Comparison of ENCODE assay signal across 14 mouse cellular contexts in the genomic region with DNA sequence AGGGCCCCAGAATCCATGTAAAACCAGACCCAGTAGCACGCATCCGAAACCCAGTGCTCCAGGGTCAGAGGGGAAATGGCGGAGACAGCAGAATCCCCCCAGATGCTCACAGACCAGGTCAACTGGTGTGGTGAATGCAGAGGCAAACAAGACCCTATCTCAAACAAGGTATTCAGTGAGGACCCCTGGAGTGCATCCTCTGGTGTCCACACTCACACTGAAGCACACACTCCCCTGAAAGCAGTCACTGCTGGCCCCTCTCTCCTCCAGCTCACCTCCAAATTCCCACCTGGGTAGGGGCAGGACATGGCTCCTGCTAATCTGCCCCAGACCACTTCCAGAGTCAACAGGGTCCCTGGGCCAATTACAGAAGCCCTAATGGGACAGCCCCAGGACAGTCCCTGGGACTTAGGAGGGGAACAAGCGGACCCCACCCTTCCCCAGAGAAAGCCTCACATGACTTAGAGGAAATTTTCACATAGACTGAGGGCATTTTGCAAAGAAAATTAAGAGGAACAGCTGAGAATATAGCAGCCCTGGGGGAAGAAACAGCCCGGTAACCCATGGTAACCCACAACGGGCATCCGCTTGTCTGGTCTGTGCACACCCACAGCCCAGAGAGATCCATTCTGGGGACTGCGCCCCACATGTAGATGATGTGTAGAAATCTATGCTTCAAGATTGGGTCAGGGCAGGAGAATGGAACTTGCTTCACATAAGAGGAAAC. TPM values are rescaled to one million over a fixed set of nuclear protein-coding genes. Genes with fewer than 3 reads are reported as not detected.
DNase-seq lines count a peak whose midpoint lies in the region; ATAC-seq lines count a peak whose summit lies in the region.
"Had no signal": no experiment of that assay in that cellular context is flagged by ENCODE, and none has a peak within 500 bp of the region (broad histone marks: within the 10 kb centered on the region; RNA-seq: fewer than 3 reads in every experiment).

No protein-coding gene starts in this region.

- H3K9ac ChIP-seq in midbrain, embryonic 16.5 days (ENCODE audit: low read depth, low read length) = no peak overlapping the region
- H3K9ac ChIP-seq: heart, embryonic 12.5 days had no signal

- no peak overlapping the region for H3K4me3 ChIP-seq in limb, embryonic 10.5 days
- H3K4me3 ChIP-seq in midbrain, embryonic 16.5 days (ENCODE audit: low read depth, low read length) = no peak overlapping the region
- H3K4me3 ChIP-seq: forebrain, embryonic 10.5 days; heart, embryonic 12.5 days had no signal

- no peak for ATAC-seq in midbrain, embryonic 16.5 days
- ATAC-seq: intestine, postnatal 0 days had no signal

- peaks cover 67% of the 10 kb centered on the region for H3K36me3 ChIP-seq in limb, embryonic 10.5 days
- peaks cover 2% of the 10 kb centered on the region; the same call in 1 of the 2 replicates for H3K36me3 ChIP-seq in midbrain, embryonic 16.5 days (ENCODE audit: control insufficient read depth, insufficient read depth, low read length)

- peak; percentile 34 for DNase-seq in cerebellum, adult 9-10 months
- no peak for DNase-seq in cerebellum, postnatal 10 days
- DNase-seq in spleen, adult 18-20 months = peak; percentile 14 to 31
- no peak for DNase-seq in spleen, postnatal 10 days (ENCODE audit: low spot score in 2 of 2)
- DNase-seq in limb, embryonic 10.5 days (ENCODE audit: low spot score) = no peak
- DNase-seq in monocyte, adult 2 months (ENCODE audit: low read depth in 1 of 2, low spot score in 2 of 2) = peak; percentile 45 to 48
- DNase-seq in layer of hippocampus, postnatal 14 days (ENCODE audit: low spot score in 2 of 2) = no peak
- DNase-seq: kidney, postnatal 4 days; lung, postnatal 14 days; thymus, postnatal 25 days had no signal

- peaks cover 56% of the 10 kb centered on the region for H3K4me1 ChIP-seq in limb, embryonic 10.5 days
- H3K4me1 ChIP-seq in midbrain, embryonic 16.5 days (ENCODE audit: control insufficient read depth, insufficient read depth, low read length) = no peaks in the 10 kb centered on the region

- H3K4me2 ChIP-seq in midbrain, embryonic 16.5 days (ENCODE audit: low read length) = no peak overlapping the region
- H3K4me2 ChIP-seq: heart, embryonic 12.5 days had no signal

- H3K27ac ChIP-seq in limb, embryonic 10.5 days = peak overlapping the region; percentile 11; the same call in 1 of the 2 replicates
- no peak overlapping the region for H3K27ac ChIP-seq in midbrain, embryonic 16.5 days (ENCODE audit: low read length)
- H3K27ac ChIP-seq: forebrain, embryonic 10.5 days had no signal

- H3K9me3 ChIP-seq in limb, embryonic 10.5 days (replicated peaks) = no peaks in the 10 kb centered on the region
- H3K9me3 ChIP-seq in midbrain, embryonic 16.5 days (replicated peaks; ENCODE audit: control insufficient read depth, low read length, poor library complexity, severe bottlenecking) = no peaks in the 10 kb centered on the region
- H3K9me3 ChIP-seq: forebrain, embryonic 10.5 days; heart, embryonic 12.5 days had no signal

- WGBS in limb, embryonic 10.5 days = 95% methylated on average over 8 of the region's 8 CpGs
- WGBS in midbrain, embryonic 16.5 days = 89% methylated on average over 8 of the region's 8 CpGs

- no peaks in the 10 kb centered on the region for H3K27me3 ChIP-seq in limb, embryonic 10.5 days (ENCODE audit: low read depth, poor library complexity, severe bottlenecking)
- H3K27me3 ChIP-seq in midbrain, embryonic 16.5 days (ENCODE audit: control insufficient read depth, insufficient read depth, low read depth, low read length) = no peaks in the 10 kb centered on the region

RNA-seq across cellular contexts. Expression of a gene that starts 46.3 kb away (rescaled TPM):
- polyA plus RNA-seq in limb, embryonic 10.5 days (2016; fragmentation: Nextera tagmentation; extraction: Ambion mirVana) = 43.0 and 47.9 TPM in 2 replicates
- 100 to 1,000 TPM; 137 to 160 TPM for total RNA-seq in layer of hippocampus, postnatal 14 days (2021)
- 156 and 158 TPM in 2 replicates for polyA plus RNA-seq in midbrain, embryonic 16.5 days (2015; fragmentation: Nextera tagmentation; extraction: Ambion mirVana)

RNA-seq across cellular contexts. Expression of a gene that starts 53.1 kb away (rescaled TPM):
- polyA plus RNA-seq in limb, embryonic 10.5 days (2016; fragmentation: Nextera tagmentation; extraction: Ambion mirVana) = 22.8 and 31.1 TPM in 2 replicates
- 10 to 100 TPM; 36.6 to 41.0 TPM for total RNA-seq in layer of hippocampus, postnatal 14 days (2021)
- 88.8 and 94.5 TPM in 2 replicates for polyA plus RNA-seq in midbrain, embryonic 16.5 days (2015; fragmentation: Nextera tagmentation; extraction: Ambion mirVana)

Comparison
In these comparisons a context has a peak if more than half of its experiments do, and no peak if none do; other contexts are left out.
1. DNase-seq: peak in cerebellum, adult 9-10 months (single experiment), spleen, adult 18-20 months (2 of 2) and monocyte, adult 2 months (2 of 2); none in cerebellum, postnatal 10 days (0 of 2), spleen, postnatal 10 days (0 of 2), limb, embryonic 10.5 days (single experiment) and layer of hippocampus, postnatal 14 days (0 of 2).